In genomic region chr4:42953435-42954094, GRCm38 (mm10) we compare ENCODE assay signal across 8 mouse cellular contexts. TPM values are rescaled to one million over a fixed set of nuclear protein-coding genes. Genes with fewer than 3 reads are reported as not detected.
DNase-seq lines count a peak whose midpoint lies in the region; ATAC-seq and TF ChIP-seq lines count a peak whose summit lies in the region.
"Had no signal": no experiment of that assay in that cellular context is flagged by ENCODE, and none has a peak within 500 bp of the region (broad histone marks: within the 10 kb centered on the region; RNA-seq: fewer than 3 reads in every experiment).

No protein-coding gene starts in this region.

- H3K27me3 ChIP-seq in forebrain, embryonic 16.5 days (replicated peaks; ENCODE audit: control insufficient read depth, insufficient read depth, low read length) = no peaks in the 10 kb centered on the region
- H3K27me3 ChIP-seq in midbrain, postnatal 0 days (ENCODE audit: insufficient read depth, low read length) = no peaks in the 10 kb centered on the region
- peaks cover 51% of the 10 kb centered on the region for H3K27me3 ChIP-seq in liver, embryonic 12.5 days (replicated peaks)

- H3K27ac ChIP-seq in forebrain, embryonic 16.5 days (ENCODE audit: low read length) = peak overlapping the region; percentile 86
- peak overlapping the region; percentile 97 for H3K27ac ChIP-seq in midbrain, postnatal 0 days (ENCODE audit: low read depth, low read length)
- H3K27ac ChIP-seq in liver, embryonic 12.5 days = no peak overlapping the region

- peaks cover 57% of the 10 kb centered on the region for H3K4me1 ChIP-seq in forebrain, embryonic 16.5 days (replicated peaks; ENCODE audit: control insufficient read depth, insufficient read depth, low read length)
- peaks cover 33% of the 10 kb centered on the region for H3K4me1 ChIP-seq in midbrain, postnatal 0 days (ENCODE audit: insufficient read depth, low read length)
- peaks cover 15% of the 10 kb centered on the region for H3K4me1 ChIP-seq in liver, embryonic 12.5 days

- DNase-seq in ES-CJ7 (ENCODE audit: low read depth, low spot score) (peak; percentile 32), R1 (ENCODE audit: low read depth, low spot score) (peak; percentile 27)
- DNase-seq in heart, postnatal 36 days = peak; percentile 59 to 63
- DNase-seq in midbrain, postnatal 0 days (ENCODE audit: low spot score) = peak; percentile 72
- no peak for DNase-seq in adrenal gland, postnatal 36 days

- intact Hi-C loops in heart, postnatal 36 days (cut with DNase I) = no loop called here

- H3K36me3 ChIP-seq in forebrain, embryonic 16.5 days (ENCODE audit: control insufficient read depth, insufficient read depth) = peaks cover 23% of the 10 kb centered on the region
- peaks cover 27% of the 10 kb centered on the region for H3K36me3 ChIP-seq in midbrain, postnatal 0 days (ENCODE audit: insufficient read depth, low read length)
- no peaks in the 10 kb centered on the region for H3K36me3 ChIP-seq in liver, embryonic 12.5 days

- 1% methylated on average over 9 of the region's 10 CpGs for WGBS in forebrain, embryonic 16.5 days
- WGBS in midbrain, postnatal 0 days = 5% methylated on average over 9 of the region's 10 CpGs
- 49% methylated on average over 10 of the region's 10 CpGs for WGBS in liver, embryonic 12.5 days (ENCODE audit: insufficient replicate concordance)

- no peak for TF ChIP-seq CTCF in midbrain, postnatal 0 days (IDR thresholded peaks at IDR 0.05)

- no peaks in the 10 kb centered on the region for H3K9me3 ChIP-seq in forebrain, embryonic 16.5 days (ENCODE audit: control insufficient read depth, low read length)
- H3K9me3 ChIP-seq in midbrain, postnatal 0 days (ENCODE audit: low read length) = no peaks in the 10 kb centered on the region
- H3K9me3 ChIP-seq in liver, embryonic 12.5 days (replicated peaks) = no peaks in the 10 kb centered on the region

- peak overlapping the region; percentile 99 for H3K9ac ChIP-seq in forebrain, embryonic 16.5 days (replicated peaks; ENCODE audit: low read depth, low read length)
- H3K9ac ChIP-seq in midbrain, postnatal 0 days (replicated peaks; ENCODE audit: low read length, poor library complexity, severe bottlenecking) = peak overlapping the region; percentile 100
- no peak overlapping the region for H3K9ac ChIP-seq in liver, embryonic 12.5 days

- H3K4me3 ChIP-seq in forebrain, embryonic 16.5 days (replicated peaks; ENCODE audit: low read length) = peak overlapping the region; percentile 89
- peak overlapping the region; percentile 22 for H3K4me3 ChIP-seq in midbrain, postnatal 0 days (ENCODE audit: low read depth, low read length)
- no peak overlapping the region for H3K4me3 ChIP-seq in liver, embryonic 12.5 days

- peak overlapping the region; percentile 89 for H3K4me2 ChIP-seq in forebrain, embryonic 16.5 days (ENCODE audit: low read length)
- H3K4me2 ChIP-seq in midbrain, postnatal 0 days (ENCODE audit: low read depth, low read length, poor library complexity, severe bottlenecking) = peak overlapping the region; percentile 86
- H3K4me2 ChIP-seq in liver, embryonic 12.5 days = no peak overlapping the region

- no peak for ATAC-seq in forebrain, embryonic 16.5 days
- ATAC-seq in midbrain, postnatal 0 days (ENCODE audit: low FRiP score) = no peak
- ATAC-seq in liver, embryonic 12.5 days = no peak

RNA-seq across cellular contexts. Expression of gene Dnajb5, which starts 4.0 kb away (rescaled TPM):
- polyA plus RNA-seq in forebrain, embryonic 16.5 days (2015; fragmentation: Nextera tagmentation; extraction: Ambion mirVana) = 56.0 and 82.4 TPM in 2 replicates
- total RNA-seq in heart, postnatal 36 days (2021) = 10 to 100 TPM; 70.6 to 92.4 TPM
- total RNA-seq in midbrain, postnatal 0 days (2014; rRNA removed) = 75.6 and 109 TPM in 2 replicates
- 37.9 and 41.4 TPM in 2 replicates for polyA plus RNA-seq in midbrain, postnatal 0 days (2015; fragmentation: Nextera tagmentation; extraction: Ambion mirVana)
- 10 to 100 TPM; 10.9 to 35.1 TPM for total RNA-seq in adrenal gland, postnatal 36 days (2021)
- polyA plus RNA-seq in liver, embryonic 12.5 days (2016; fragmentation: Nextera tagmentation; extraction: Ambion mirVana) = 0.94 and 1.2 TPM in 2 replicates

RNA-seq across cellular contexts. Expression of gene 1700022I11Rik, which starts 15.8 kb away (rescaled TPM):
- 0.51 and 0.60 TPM in 2 replicates for polyA plus RNA-seq in forebrain, embryonic 16.5 days (2015; fragmentation: Nextera tagmentation; extraction: Ambion mirVana)
- not detected for total RNA-seq in heart, postnatal 36 days (2021)
- not detected in 2 replicates for total RNA-seq in midbrain, postnatal 0 days (2014; rRNA removed)
- polyA plus RNA-seq in midbrain, postnatal 0 days (2015; fragmentation: Nextera tagmentation; extraction: Ambion mirVana) = 0.19 and 0.48 TPM in 2 replicates
- total RNA-seq in adrenal gland, postnatal 36 days (2021) = not detected
- 0.20 and 0.47 TPM in 2 replicates for polyA plus RNA-seq in liver, embryonic 12.5 days (2016; fragmentation: Nextera tagmentation; extraction: Ambion mirVana)
- total RNA-seq: left cerebral cortex, postnatal 10 days had no signal

RNA-seq across cellular contexts. Expression of gene Phf24, which starts 37.1 kb away (rescaled TPM):
- polyA plus RNA-seq in forebrain, embryonic 16.5 days (2015; fragmentation: Nextera tagmentation; extraction: Ambion mirVana) = 25.2 and 33.6 TPM in 2 replicates
- total RNA-seq in heart, postnatal 36 days (2021) = 1 to 10 TPM; 5.6 to 8.0 TPM
- 130 and 148 TPM in 2 replicates for total RNA-seq in midbrain, postnatal 0 days (2014; rRNA removed)
- polyA plus RNA-seq in midbrain, postnatal 0 days (2015; fragmentation: Nextera tagmentation; extraction: Ambion mirVana) = 44.4 and 45.0 TPM in 2 replicates
- total RNA-seq in adrenal gland, postnatal 36 days (2021) = 1 to 10 TPM; 1.3 to 1.8 TPM
- 0.18 and 0.26 TPM in 2 replicates for polyA plus RNA-seq in liver, embryonic 12.5 days (2016; fragmentation: Nextera tagmentation; extraction: Ambion mirVana)

RNA-seq across cellular contexts. Expression of gene Vcp, which starts 46.7 kb away (rescaled TPM):
- polyA plus RNA-seq in forebrain, embryonic 16.5 days (2015; fragmentation: Nextera tagmentation; extraction: Ambion mirVana) = 509 and 532 TPM in 2 replicates
- total RNA-seq in heart, postnatal 36 days (2021) = 100 to 1,000 TPM; 264 to 265 TPM
- 192 and 242 TPM in 2 replicates for total RNA-seq in midbrain, postnatal 0 days (2014; rRNA removed)
- 448 and 464 TPM in 2 replicates for polyA plus RNA-seq in midbrain, postnatal 0 days (2015; fragmentation: Nextera tagmentation; extraction: Ambion mirVana)
- 100 to 1,000 TPM; 332 to 368 TPM for total RNA-seq in adrenal gland, postnatal 36 days (2021)
- polyA plus RNA-seq in liver, embryonic 12.5 days (2016; fragmentation: Nextera tagmentation; extraction: Ambion mirVana) = 354 and 366 TPM in 2 replicates

RNA-seq across cellular contexts. Expression of gene Fancg, which starts 56.7 kb away (rescaled TPM):
- 32.8 and 33.2 TPM in 2 replicates for polyA plus RNA-seq in forebrain, embryonic 16.5 days (2015; fragmentation: Nextera tagmentation; extraction: Ambion mirVana)
- total RNA-seq in heart, postnatal 36 days (2021) = 1 to 10 TPM; 2.6 to 3.2 TPM
- total RNA-seq in midbrain, postnatal 0 days (2014; rRNA removed) = 15.0 and 18.2 TPM in 2 replicates
- polyA plus RNA-seq in midbrain, postnatal 0 days (2015; fragmentation: Nextera tagmentation; extraction: Ambion mirVana) = 14.2 and 14.3 TPM in 2 replicates
- total RNA-seq in adrenal gland, postnatal 36 days (2021) = 10 to 100 TPM in 1 of 2 experiments, 1 to 10 TPM in 1; 6.3 to 14.2 TPM
- 12.3 and 13.6 TPM in 2 replicates for polyA plus RNA-seq in liver, embryonic 12.5 days (2016; fragmentation: Nextera tagmentation; extraction: Ambion mirVana)

Comparison
In these comparisons a context has a peak if more than half of its experiments do, and no peak if none do; other contexts are left out.
1. DNase-seq: peak in ES-CJ7 (single experiment), R1 (single experiment), heart, postnatal 36 days (2 of 2) and midbrain, postnatal 0 days (single experiment); none in adrenal gland, postnatal 36 days (0 of 2).
2. RNA of gene Phf24, which starts 37.1 kb away (total RNA-seq): 130 to 148 TPM in midbrain, postnatal 0 days; 5.6 to 8.0 TPM in heart, postnatal 36 days and 1.3 to 1.8 TPM in adrenal gland, postnatal 36 days; every median in the first group is over 10 times any median in the second.